Mouse (Mus musculus) monocyte, adult 5-6 weeks (primary cell): ENCODE measurements around the gene Prss8. TPM values are rescaled to one million over a fixed set of nuclear protein-coding genes. Genes with fewer than 3 reads are reported as not detected.
"Not testable (repeated sequence)": the region's sequence is repeated elsewhere in the genome, so short reads cannot be mapped to it uniquely, and the experiment has no call there.

ENCODE experiments used
- ATAC-seq: fragments of 153-309, 156-312 bp; replicated peaks from 2 replicates; pipeline ENCODE4 v1.8.0; 2017; ENCODE audit warnings: mild to moderate bottlenecking; ENCODE audit not compliant: low TSS enrichment, insufficient number of reproducible peaks, severe bottlenecking, poor library complexity, low FRiP score
- total RNA-seq: library from RNA; stranded (forward); fragments of 200-1000, 200-491, 200-594 nt; gene quantifications from 3 replicates; pipeline ENCODE4 v1.2.3, GENCODE M21; 2017

Prss8 gene
- total RNA-seq = not detected in 3 replicates

DNA sequence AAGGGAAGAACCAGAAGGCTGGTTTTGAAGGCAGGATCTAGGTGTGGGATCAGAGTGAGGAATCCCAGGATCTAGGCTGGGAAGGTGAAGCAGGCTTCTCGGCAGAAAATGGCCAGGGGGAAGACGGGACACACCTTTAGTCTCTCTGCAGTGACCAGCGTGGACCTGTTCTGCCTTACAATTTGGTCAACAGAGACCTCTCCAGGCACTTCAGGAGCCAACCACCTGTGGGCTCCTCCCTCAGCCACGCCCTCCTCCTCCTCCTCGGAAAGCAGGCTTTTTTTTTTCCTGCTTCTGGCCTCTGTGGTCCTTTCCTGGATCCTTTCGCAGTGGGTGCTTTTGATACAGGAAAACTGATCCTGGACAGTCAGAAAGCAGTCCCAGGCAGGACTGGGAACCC is at the start of gene Prss8:
Prss8 (minus strand) TSS at position 182 of the 400 bp plus-strand sequence.
- ATAC-seq = no peak

DNA sequence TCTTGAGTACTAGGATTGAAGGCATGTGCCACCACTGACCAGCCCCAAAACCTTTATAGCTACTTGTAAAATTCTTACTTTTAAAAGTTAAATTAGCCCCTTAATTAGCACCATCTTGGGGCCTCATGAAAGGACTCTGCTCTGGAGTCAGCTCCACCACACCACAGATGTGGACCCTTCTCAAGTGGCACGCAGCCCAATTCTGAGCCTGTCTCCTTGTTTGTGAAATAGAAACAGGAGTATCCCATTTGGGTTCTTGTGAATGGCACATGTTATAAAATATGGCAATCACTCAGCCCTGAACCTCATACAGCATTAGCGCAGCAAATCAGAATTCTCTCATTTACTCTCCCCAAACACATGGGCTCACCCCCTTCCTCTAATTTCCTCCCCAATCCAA is 49.0 kb upstream of the Prss8 start:
- ATAC-seq = no peak

DNA sequence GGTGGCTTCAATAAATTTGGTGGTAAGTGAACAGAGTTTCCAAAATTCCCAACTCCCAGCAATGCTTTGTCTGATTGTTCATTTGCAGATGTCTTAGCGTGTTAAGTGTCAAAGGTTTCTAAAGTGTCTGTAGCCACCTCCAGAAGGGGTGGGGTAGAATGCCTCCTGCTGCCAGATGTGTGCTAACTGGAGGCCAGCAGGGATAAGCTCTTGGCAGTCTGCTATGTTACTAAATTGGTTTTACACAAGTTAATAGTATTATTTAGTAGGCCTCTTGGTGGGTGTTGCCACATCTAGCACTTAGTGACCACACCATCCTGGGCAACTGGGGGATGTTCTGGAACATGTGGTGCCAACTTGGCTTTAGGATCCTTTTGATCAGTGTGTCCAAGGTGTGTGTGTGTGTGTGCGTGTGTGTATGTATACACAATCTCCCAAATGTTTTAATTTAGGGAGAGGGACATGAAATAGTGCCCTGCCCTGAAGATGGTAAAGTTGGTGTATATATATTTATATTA is 44.6 kb upstream of the Prss8 start:
- ATAC-seq = no peak

DNA sequence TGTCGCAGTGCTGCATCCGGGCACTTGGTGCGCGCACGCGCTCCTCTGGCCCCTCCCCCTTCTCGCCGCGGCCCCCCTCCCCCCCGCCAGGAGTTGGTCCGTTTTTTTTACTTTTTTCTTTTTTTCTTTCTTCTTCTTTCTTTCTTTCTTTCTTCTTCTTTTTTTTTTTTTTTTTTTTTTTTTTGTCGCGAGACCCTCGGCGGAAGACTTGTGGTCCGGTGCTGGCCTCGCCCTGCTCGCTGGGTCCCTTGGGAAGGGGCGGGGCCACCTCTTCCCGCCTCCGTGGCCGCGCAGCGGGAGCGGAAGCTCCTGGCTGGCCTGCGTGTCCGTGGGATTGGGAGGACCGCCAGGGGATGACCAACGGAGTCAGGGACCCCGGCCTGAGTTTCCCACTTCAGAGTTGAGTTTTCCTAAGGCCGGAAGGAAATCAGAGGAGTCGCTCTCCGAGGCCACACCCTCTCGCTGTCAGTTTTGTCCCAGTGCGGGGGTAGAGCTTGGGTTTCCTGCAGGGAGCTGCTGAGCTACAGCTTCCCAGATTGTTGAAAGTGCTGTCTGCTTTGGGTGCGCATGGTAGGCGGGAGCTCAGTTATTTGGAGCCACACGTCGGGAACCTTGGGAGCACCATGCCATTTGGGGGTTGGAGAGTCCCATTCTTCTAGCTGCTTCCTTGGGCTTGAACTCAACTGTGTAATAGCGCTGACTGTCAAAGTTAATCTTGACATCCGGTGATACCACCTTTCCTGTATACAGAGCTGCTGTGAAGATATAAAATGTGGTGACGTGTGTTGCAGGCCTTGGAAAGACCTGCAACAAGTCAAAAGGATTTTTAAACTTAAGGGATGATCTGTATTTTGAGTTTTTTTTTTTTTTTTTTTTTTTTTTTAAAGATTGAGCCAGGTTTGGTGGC is 38.3 kb upstream of the Prss8 start:
- ATAC-seq = no peak; the same call in none of the 2 replicates

DNA sequence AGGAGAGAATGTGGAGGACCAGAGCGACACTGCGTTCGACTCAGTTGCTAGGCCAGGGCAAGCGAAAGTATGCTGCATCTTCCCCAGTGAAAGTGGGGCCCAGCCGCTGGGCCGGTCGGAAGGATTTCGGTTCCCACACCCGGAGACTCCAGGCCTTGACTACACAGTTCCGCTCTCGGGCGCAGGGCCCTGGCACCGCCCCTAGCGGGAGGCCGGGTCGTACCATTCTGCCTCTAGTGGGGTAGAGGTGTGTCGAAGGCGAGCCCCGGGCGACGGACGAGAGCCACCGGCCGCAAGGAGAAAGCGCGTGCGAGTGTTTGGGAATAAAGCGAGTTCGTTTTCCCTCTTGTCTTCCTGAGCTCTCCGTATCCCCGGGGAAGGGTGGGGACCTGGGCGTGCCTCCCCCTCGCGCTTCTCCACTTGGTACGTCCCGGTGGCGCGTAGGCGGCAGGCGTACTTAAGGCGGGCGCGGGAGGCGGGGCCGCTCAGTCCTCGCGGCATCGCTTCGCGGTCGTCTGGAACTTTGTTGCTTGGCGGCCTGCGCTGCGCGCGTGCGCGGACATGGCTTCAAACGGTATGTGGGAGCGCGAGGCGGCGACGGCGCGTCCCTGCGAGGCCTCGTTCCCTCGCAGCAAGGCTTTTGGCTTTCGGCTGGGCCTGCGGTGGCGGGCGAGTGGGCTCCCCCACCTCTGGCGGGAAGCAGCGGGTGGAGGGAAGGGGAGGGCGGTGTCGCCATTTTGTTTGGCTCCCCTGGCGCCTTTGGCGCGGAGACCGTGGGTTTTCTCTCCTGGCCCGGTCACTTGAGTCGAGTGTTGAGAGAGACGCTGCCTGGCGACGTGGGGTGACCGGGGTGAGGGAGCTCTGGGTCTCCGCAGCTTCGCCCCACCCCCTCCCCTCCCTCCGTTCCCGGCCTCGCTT is 37.4 kb upstream of the Prss8 start, which contains the start of gene Fus:
Fus (plus strand) TSS at position 454 of the 918 bp plus-strand sequence.
- ATAC-seq = peak; percentile 94

DNA sequence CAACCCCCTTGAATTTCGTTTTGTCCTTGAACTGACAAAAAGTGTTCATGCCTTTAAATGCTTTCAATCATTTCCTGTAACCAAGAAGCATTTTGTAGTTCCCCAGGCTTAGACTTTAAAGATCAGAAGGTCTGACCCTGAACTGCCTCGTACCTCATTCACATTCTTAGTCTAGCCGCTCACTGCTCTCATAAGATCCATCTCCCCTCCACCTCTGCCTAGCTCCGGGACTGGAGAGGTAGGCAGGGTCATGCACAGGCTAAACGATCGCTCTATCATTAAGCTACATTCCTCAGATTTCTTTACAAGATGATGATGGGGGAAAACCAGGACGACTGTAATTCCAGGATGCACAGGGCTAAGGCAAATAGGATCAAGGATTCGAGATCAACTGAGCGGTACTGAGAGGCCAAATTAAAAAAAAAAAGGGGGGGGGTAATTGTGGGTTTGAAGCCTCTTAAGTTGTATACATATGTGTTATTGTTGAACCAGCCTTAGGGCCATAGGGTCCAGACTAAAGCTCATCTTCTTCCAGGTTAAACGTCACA is 36.5 kb upstream of the Prss8 start:
- no peak for ATAC-seq

DNA sequence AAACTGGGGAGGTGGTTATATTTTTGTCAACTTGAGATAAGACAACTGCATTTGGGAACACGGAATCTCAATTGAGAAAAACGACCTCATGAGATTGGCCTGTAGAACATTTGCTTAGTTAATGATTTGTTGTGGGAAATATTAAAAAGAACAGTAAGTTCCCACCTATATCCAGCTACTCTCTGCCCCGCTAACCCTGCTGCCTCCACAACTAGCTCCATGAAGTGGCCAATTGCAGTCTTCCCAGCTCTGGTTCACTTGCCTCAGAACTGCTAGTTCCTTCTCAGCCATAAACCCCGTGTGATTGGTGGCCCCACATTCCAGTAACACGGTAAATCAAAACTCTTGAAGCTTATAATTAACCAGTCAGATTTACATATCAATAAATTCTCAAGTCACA is 29.5 kb upstream of the Prss8 start:
- ATAC-seq = no peak

DNA sequence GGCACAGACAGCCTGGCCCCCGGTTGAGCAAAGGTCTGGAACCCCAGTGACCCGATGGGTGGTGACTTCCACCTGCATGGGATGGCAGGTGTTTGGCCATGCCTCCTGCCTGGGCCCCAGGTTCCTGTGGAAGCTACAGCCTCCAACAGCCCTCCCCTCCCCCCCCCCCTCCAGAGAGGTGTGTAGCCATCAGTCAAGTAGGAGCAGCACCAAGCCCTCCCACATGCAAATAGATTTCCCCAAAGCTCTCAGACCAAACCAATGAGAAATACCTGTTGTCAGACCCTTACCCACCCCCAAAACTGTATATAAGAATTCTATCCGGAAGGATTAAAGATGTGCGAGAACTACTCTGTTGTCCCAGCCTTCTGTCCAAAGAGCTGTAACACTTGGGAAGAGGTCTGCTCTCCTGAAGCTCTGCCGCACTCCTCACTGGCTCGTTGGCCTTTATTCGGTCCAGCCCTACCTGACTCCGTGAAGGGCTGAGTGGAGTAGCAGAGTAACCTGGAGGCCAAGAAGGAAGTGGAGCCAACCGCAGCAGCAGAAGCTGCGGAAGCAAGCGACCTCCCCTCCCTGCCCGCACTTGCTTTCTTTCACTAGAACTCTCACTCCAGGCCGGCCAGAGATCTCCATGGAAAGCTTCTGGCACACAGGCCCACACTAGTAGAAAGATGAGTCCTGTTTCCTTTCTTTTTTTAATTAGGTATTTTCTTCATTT is 23.1 kb upstream of the Prss8 start:
- peak; percentile 56; the same call in 1 of the 2 replicates for ATAC-seq

DNA sequence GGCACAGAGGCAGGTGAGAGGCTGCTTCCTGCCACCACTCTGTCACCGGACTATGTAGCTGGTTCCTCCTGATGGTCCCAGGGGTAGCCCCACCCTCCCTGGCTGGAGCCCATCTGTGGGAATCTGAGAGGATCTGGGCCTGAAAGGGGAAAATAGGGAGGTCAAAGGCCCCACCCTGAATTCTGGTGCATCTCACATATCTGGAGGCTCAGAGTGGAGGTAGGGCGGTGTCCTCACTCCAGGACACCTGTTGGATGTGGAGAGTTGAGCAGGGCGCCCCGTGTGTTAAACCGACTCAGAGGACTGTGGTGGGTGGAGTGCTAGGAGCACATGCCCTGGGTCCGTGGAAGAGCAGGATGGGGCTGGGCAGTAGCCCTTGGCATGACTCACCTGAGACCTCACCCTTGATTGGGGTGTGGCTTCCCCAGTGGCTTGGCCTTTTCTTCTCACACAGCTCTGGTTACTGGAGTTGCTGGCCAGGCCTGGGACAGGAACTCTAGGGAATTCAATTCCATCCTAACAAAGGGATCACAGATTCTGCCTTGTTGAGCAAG is 16.6 kb upstream of the Prss8 start, which contains the start of gene Prss36:
Prss36 (minus strand) TSS at position 256 of the 554 bp plus-strand sequence.
- no peak; the same call in 1 of the 2 replicates for ATAC-seq

DNA sequence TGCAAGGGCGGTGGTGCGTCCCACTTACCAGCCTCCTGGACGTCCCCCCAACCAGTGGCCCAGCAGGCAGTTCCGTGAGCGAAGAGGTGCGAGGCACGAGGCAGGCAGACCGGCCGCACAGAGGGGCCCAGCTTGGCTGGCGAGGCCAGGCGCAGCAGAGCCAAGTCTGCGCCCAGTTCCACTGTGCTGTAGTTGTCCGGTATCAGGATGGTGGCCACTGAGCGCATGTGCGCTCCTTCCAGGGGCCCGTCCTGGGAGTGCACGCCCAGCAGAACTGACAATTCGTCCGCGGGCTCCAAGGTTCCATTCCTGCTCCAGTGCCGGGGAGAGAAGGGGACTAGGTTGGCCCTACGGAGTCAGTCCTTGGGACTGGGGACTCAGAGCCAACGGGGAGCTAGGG is 14.7 kb upstream of the Prss8 start:
- ATAC-seq = no peak

DNA sequence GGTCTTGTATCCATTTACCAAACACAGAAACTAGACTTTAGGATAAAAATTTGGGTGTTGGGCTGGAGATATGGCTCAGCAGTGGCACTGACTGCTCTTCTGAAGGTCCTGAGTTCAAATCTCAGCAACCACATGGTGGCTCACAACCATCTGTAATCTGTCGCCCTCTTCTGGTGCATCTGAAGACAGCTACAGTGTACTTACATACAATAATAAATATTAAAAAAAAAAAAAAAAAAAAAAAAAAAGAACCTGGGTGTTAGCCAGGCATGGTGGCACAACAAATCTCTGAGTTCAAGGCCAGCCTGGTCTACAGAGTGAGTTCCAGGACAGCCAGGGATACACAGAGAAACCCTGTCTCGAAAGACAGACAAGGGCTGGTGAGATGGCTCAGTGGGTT is 12.2 kb upstream of the Prss8 start:
- not testable (repeated sequence) for ATAC-seq

DNA sequence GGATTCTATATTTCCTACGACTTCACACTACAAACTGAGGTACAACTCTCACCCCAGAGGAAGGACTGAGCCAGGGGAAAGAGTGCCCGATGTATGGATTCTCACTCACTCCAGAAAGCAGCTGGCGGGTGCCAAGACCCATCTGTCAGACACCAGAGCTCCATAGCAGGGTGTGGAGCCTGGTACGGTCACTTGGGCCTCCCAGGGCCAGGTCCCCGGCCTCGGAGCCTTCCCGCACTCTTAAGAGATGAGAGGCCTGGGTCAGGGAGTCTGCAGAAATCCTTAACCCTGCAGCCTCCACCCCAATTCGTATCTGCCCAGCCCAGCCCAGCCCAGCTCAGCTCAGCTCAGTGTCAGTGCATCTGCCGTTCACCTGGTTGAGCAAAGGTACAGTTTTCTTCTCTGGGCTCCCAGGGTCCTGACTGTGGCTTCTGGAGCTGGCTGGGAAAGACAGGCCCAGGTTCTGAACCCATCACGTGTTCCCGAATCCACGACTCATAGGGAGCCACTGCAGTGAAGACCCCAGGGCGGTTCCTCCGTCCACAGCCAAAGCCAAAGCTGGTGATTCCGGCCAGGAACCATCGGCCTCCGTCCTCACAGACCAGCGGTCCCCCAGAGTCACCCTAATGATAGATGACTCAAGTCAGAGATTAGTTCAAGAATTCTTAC is 6.4 kb upstream of the Prss8 start:
- no peak for ATAC-seq

DNA sequence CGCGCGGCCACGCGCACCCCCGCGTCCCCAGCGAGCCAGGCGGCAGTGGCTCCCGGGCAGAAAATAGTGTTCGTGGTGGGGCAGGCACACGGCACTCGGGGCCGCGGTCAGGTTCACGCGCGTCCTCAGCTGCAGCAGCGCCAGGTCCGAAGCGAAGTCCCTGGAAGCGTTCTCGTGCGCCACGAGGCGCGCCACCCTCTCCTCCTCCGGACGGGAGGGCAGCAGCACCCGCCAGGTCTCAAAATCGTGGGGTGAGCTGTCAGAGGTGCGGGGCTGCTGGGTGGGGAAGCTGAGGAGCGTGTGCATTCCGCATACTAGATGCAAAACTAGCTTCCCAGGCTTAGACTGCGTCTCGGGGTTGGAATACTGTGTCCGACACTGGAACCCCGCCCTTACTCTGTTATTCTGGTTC is 5.8 kb upstream of the Prss8 start:
- 0 out of 2 replicates have a peak, but pooled peaks have one; percentile 8 for ATAC-seq

DNA sequence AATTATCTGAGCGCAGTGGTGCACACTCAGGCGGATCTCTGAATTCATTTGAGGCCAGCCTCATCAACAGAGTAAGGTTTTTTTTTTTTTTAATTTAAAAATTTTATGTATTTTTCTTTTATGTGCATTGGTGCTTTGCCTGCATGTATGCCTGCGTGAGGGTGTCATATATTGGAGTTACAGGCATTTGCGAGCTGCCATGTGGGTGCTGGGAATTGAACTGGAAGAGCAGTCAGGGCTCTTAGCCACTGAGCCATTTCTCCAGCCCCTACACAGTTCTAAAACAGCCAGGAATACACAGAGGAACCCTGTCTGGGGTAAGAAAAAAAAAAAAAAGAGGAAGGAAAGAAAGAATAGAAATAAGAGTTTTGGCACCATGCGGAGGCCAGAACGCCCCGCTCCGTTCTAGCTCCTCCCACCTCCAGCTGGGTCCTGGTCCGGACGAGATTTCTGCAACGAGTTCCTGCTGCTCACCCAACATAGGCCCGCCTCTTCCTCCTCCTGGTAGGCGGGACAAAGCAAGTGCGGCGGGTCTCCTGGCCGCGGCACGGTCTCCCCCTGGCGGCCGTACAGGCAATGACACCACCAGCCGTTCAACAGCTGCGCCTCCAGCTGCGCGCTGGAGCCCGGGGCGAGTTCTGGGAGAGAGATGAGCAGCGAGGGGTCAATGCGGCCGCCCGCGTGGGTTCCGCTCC is 5.3 kb upstream of the Prss8 start:
- ATAC-seq = peak; percentile 98

DNA sequence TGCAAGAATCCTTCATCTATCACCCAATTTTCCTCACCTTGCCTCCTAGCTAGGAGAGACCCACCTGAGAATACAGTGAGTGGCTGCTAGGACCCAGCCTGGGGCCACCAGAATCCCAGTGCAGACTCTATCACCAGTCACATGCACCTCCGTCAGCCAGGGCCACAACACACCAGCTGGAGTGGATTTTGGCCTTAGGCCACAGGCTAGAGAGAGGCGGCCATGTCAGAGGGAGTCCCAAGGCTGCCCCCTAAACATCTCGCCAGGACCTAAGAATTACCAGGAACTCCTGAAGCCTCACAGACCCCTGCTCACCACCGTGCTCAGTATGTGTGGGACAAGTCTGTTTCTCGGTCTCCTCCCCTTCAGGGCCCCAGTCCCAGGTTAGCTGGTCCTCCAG is 4.2 kb upstream of the Prss8 start:
- ATAC-seq = no peak

DNA sequence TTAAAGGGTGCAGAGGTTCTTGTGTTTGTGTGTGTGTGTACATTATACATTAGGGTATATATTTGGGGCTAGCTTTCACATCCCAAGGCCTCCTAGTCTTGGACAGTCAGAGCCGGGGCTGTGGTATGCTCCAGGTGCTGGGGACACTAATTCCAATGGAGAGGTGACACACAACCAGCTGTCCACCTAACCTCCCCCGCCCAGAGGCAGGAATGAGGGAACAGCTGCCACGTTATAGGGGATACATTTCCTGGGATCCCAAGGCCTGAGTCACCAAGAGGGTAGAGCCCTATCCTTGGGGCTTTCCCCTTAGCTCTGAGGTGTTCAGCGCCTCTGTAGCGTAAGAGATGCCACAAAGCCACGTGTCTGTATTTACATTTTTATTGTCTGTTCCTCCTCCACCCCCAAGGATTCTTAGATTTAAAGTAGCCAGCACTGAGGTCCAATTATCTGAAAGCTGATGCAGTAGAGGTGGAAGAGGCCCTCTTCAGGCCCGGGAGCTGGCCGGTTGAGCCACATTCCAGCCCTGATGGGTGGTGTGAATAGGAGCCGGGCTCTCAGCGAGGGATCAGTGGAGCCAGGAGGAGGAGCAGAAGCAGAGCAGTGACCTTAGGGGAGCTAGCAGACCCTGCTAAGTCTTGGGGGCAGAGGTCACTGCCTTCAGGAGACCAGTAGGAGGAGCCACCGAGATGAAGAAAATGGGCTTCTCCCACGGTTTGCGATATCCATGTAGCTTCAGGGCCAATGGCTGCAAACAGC is 2.5 kb upstream of the Prss8 start:
- ATAC-seq = no peak
